Mouse (Mus musculus): ENCODE results near the gene Gm28372. TPM values are rescaled to one million over a fixed set of nuclear protein-coding genes. Genes with fewer than 3 reads are reported as not detected.

The Gm28372 gene
- not detected for polyA plus RNA-seq (2015; fragmentation: Illumina TruSeq; extraction: RNeasy Lipid Tissue Mini Kit (QIAGEN cat#74804); ENCODE audit: low read depth, low replicate concordance)

GRCm38 (mm10) chr2:130404939-130405338 lies at the start of gene Gm28372, which contains the start of gene 1700020A23Rik:
Gene Gm28372, plus strand, starts transcription at chr2:130405239.
Gene 1700020A23Rik, plus strand, starts transcription at chr2:130405259.

GRCm38 (mm10) chr2:130397186-130397985 lies 7.7 kb upstream of the Gm28372 start, which contains the start of gene Cpxm1:
Gene Cpxm1, minus strand, starts transcription at chr2:130397574.

DNA sequence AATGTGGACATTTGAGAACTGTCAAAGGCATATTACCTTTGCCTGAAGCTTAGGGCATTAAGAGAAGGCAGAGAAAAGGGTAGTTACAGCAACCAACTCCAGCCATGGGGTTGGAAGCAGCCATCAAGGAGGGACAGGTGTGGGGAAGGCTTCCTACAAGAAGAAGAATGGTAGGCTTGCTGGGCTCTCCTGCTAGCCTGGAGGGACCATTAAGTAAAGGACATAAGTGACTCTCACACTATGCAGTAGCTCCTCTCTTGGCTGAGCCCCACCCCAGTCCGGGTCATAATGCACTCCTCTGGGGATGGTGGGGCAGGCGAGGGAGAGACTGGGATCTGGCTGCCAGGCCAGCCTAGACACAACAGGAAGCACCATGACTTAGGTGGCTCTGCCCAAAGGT lies 1.1 kb downstream of the Gm28372 start, which contains the start of gene Tmem239:
TSS of gene Tmem239 (plus strand) at position 301 of the 400 bp plus-strand sequence.

GRCm38 (mm10) chr2:130424126-130424853 lies 19.3 kb downstream of the Gm28372 start, which contains the start of the genes Vps16 and Pced1a:
Gene Vps16, plus strand, starts transcription at chr2:130424339.
Gene Pced1a, minus strand, starts transcription at chr2:130424701.

GRCm38 (mm10) chr2:130449794-130450433 lies 44.9 kb downstream of the Gm28372 start, which contains the start of gene Ptpra:
Gene Ptpra, plus strand, starts transcription at chr2:130450278.

Other genes starting within 250 kb of the Gm28372 start
- 149 TPM for gene Snrpb, start 225.8 kb upstream of the Gm28372 start, polyA plus RNA-seq (2015; fragmentation: Illumina TruSeq; extraction: RNeasy Lipid Tissue Mini Kit (QIAGEN cat#74804); ENCODE audit: low read depth, low replicate concordance)
- not detected for gene Tmc2, start 210.0 kb upstream of the Gm28372 start, polyA plus RNA-seq (2015; fragmentation: Illumina TruSeq; extraction: RNeasy Lipid Tissue Mini Kit (QIAGEN cat#74804); ENCODE audit: low read depth, low replicate concordance)
- gene Nop56, start 130.8 kb upstream of the Gm28372 start, polyA plus RNA-seq (2015; fragmentation: Illumina TruSeq; extraction: RNeasy Lipid Tissue Mini Kit (QIAGEN cat#74804); ENCODE audit: low read depth, low replicate concordance): 130 TPM
- 376 TPM for gene Idh3b, start 120.7 kb upstream of the Gm28372 start, polyA plus RNA-seq (2015; fragmentation: Illumina TruSeq; extraction: RNeasy Lipid Tissue Mini Kit (QIAGEN cat#74804); ENCODE audit: low read depth, low replicate concordance)
- gene Ebf4, start 110.1 kb upstream of the Gm28372 start, polyA plus RNA-seq (2015; fragmentation: Illumina TruSeq; extraction: RNeasy Lipid Tissue Mini Kit (QIAGEN cat#74804); ENCODE audit: low read depth, low replicate concordance): 6.0 TPM
- 4.3 TPM for gene Cpxm1, start 7.7 kb upstream of the Gm28372 start, polyA plus RNA-seq (2015; fragmentation: Illumina TruSeq; extraction: RNeasy Lipid Tissue Mini Kit (QIAGEN cat#74804); ENCODE audit: low read depth, low replicate concordance)
- gene 1700020A23Rik, start within 50 bp of the Gm28372 start, polyA plus RNA-seq (2015; fragmentation: Illumina TruSeq; extraction: RNeasy Lipid Tissue Mini Kit (QIAGEN cat#74804); ENCODE audit: low read depth, low replicate concordance): not detected
- not detected for gene Tmem239, start 1.2 kb downstream of the Gm28372 start, polyA plus RNA-seq (2015; fragmentation: Illumina TruSeq; extraction: RNeasy Lipid Tissue Mini Kit (QIAGEN cat#74804); ENCODE audit: low read depth, low replicate concordance)
- gene Vps16, start 19.1 kb downstream of the Gm28372 start, polyA plus RNA-seq (2015; fragmentation: Illumina TruSeq; extraction: RNeasy Lipid Tissue Mini Kit (QIAGEN cat#74804); ENCODE audit: low read depth, low replicate concordance): 89.7 TPM
- gene Pced1a, start 19.5 kb downstream of the Gm28372 start, polyA plus RNA-seq (2015; fragmentation: Illumina TruSeq; extraction: RNeasy Lipid Tissue Mini Kit (QIAGEN cat#74804); ENCODE audit: low read depth, low replicate concordance): 20.9 TPM
- 167 TPM for gene Ptpra, start 45.0 kb downstream of the Gm28372 start, polyA plus RNA-seq (2015; fragmentation: Illumina TruSeq; extraction: RNeasy Lipid Tissue Mini Kit (QIAGEN cat#74804); ENCODE audit: low read depth, low replicate concordance)
- 82.0 TPM for gene Mrps26, start 158.5 kb downstream of the Gm28372 start, polyA plus RNA-seq (2015; fragmentation: Illumina TruSeq; extraction: RNeasy Lipid Tissue Mini Kit (QIAGEN cat#74804); ENCODE audit: low read depth, low replicate concordance)
- not detected for gene Oxt, start 170.9 kb downstream of the Gm28372 start, polyA plus RNA-seq (2015; fragmentation: Illumina TruSeq; extraction: RNeasy Lipid Tissue Mini Kit (QIAGEN cat#74804); ENCODE audit: low read depth, low replicate concordance)
- gene Avp, start 177.3 kb downstream of the Gm28372 start, polyA plus RNA-seq (2015; fragmentation: Illumina TruSeq; extraction: RNeasy Lipid Tissue Mini Kit (QIAGEN cat#74804); ENCODE audit: low read depth, low replicate concordance): not detected
- 7.9 TPM for gene Fastkd5, start 224.8 kb downstream of the Gm28372 start, polyA plus RNA-seq (2015; fragmentation: Illumina TruSeq; extraction: RNeasy Lipid Tissue Mini Kit (QIAGEN cat#74804); ENCODE audit: low read depth, low replicate concordance)
- 8.8 TPM for gene Ubox5, start 224.8 kb downstream of the Gm28372 start, polyA plus RNA-seq (2015; fragmentation: Illumina TruSeq; extraction: RNeasy Lipid Tissue Mini Kit (QIAGEN cat#74804); ENCODE audit: low read depth, low replicate concordance)
- 131 TPM for gene Lzts3, start 237.6 kb downstream of the Gm28372 start, polyA plus RNA-seq (2015; fragmentation: Illumina TruSeq; extraction: RNeasy Lipid Tissue Mini Kit (QIAGEN cat#74804); ENCODE audit: low read depth, low replicate concordance)